Mouse (Mus musculus) embryonic fibroblast, embryonic 13.5 days (primary cell): Measurements from ENCODE around the gene Shisa9.

ENCODE experiments used
- CTCF ChIP-seq: IDR thresholded peaks from 2 replicates; pipeline ENCODE4 v1.5.1; 2011; ENCODE audit warnings: mild to moderate bottlenecking, control low read depth, low read length, moderate library complexity, borderline replicate concordance; ENCODE audit not compliant: insufficient read depth
- POLR2A ChIP-seq: IDR thresholded peaks from 2 replicates; pipeline ENCODE4 v1.6.1; 2011; ENCODE audit warnings: low read depth, mild to moderate bottlenecking, control low read depth, low read length, moderate library complexity

- no peak for TF ChIP-seq CTCF
- no peak for TF ChIP-seq POLR2A
Observed at GRCm38 (mm10) chr16:12303420-12303819, 319.5 kb downstream of the Shisa9 start.
